Mouse (Mus musculus) R1 (cell line): ENCODE results near the gene C1qtnf6.

Experiments
- DNase-seq: peaks from one replicate; pipeline ENCODE4 v3.0.0-alpha.2; 2018; ENCODE audit warnings: low read depth, low spot score

The C1qtnf6 gene

DNA sequence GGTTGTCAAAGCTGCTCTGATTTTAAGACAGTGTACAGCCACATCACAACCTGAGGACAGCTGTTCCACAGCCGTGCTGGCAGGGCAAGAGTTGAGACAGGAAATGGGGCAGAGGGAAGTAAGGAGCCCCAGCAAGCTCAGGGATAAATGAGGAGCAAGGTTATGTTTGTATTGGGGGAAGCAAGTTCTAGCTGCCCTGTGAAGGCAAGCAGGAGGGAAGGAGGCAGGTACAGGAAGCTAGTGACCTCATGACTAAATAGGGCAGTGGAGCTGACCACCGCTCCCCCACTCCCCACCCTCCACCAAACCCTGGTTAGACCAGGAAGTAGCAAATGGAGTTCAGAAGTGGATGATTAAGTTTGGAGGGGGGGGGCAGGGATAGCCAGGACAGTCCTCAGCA, 50.2 kb downstream of the C1qtnf6 start:
- no peak for DNase-seq

GRCm38 (mm10) chr15:78480111-78480510, 51.1 kb downstream of the C1qtnf6 start:
- peak; percentile 59 for DNase-seq

DNA sequence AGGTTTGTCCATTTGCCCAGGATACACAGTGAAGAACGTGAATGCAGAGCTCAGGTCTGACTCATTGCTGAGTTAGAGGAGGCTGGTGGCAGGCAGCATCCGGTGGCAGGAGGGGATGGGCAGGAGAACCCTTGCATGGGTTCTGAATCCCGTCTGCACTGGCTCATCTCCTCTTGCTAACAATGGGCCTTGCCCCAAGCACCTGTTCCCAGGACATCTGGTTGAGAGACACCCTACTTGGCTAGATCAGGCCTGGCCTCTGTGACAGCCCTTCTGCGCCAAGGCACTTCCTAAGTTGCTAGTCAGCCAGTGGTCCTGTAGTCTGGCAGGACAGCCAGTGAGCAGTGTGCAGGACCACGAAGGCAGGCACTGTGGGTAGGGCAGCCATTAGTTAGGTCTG, 51.7 kb downstream of the C1qtnf6 start:
- no peak for DNase-seq

DNA sequence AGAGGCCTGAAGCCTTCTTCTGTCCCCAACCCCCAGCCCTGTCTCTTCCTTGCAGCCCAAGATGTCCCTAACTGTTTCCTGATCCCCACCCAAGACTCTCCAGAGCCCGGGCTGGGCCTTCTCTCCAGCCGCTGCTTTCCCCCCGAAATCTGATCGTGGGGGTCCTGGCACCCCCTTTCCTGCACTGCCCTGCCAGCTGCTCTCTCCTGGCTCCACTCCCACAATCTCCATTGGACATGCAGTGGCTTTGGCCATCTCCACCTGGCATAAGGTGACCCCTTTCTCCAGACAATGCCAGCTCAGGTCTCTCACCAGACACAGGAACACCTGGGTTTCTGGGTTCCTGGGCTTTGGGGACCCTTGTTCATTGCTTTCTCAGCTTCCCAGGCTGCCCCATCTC, 53.1 kb downstream of the C1qtnf6 start:
- no peak for DNase-seq

DNA sequence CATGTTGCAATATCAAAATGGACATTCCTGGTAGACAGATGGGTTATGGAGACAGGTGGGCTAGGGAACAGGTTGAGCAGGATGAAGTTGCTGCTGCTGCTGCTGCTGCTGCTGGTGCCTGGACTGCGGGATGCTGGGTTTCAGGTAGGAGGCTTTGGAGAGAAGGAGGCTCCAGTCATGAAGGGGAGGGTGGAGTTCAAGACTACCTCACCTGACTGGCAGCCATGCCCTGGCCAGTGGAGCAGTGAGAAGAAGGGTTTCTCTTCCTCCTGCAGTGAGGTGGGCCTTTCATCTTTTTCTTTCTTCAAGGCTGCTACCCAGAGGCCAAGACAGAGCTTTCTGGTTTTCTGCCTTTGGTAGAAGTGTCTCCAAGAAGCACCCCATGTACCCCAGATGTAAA, 54.3 kb downstream of the C1qtnf6 start:
- no peak for DNase-seq

DNA sequence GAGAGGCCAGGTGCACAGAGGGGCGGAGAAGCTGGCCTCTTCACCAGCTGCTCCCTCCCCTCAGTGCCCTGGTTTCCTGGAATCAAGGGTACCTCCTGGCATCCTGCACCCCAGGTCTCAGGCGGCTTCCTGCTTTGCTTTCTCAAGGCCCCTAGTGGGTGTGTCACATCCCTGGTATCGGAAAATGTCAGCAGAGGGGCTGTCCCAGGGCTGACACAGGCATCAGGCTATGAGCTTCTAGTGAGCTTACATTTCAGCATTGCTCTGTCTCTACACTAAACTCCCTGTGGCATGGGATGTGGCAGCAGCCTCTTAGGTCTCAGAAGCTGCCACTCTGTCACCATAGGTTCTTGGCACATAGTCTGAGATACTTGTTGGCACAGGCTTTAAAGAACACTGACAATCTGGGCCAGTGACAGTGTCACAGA, 55.6 kb downstream of the C1qtnf6 start:
- DNase-seq, result no peak

- no peak for DNase-seq
These were observed 57.8 kb downstream of the C1qtnf6 start for GRCm38 (mm10) chr15:78473442-78473841.
